Mouse (Mus musculus) heart, postnatal 0 days (tissue): ENCODE measurements at regions not wholly inside any gene's neighbourhood (a gene's known extent, or its start where the extent isn't known, plus 50 kb on each side); places are given as distances from the start of the nearest gene placed in this dataset.
A peak's percentile ranks its signal among the peaks of the same experiment; 100 is the strongest.

Experiments used
- ATAC-seq: fragments of 200-750 bp; cut with Nextera tagmentation; 2 replicates; pipeline ENCODE4 v1.8.0; 2017; ENCODE audit warnings: low read depth, moderate number of reproducible peaks, moderate library complexity; ENCODE audit not compliant: insufficient read depth
- DNase-seq: peaks from one replicate; pipeline ENCODE4 v3.0.0-alpha.2; 2016; ENCODE audit warnings: low spot score
- H3K27ac ChIP-seq: fragments of 300-500 bp; sonication (generic); 2 replicates; pipeline ENCODE4 v1.5.1; 2014; ENCODE audit warnings: low read depth, mild to moderate bottlenecking
- H3K27me3 ChIP-seq: fragments of 300-500 bp; sonication (generic); 2 replicates; pipeline ENCODE4 v1.6.1; 2014; ENCODE audit warnings: low read length, mixed read lengths; ENCODE audit not compliant: control insufficient read depth, insufficient read depth
- H3K36me3 ChIP-seq: fragments of 300-500 bp; sonication (generic); replicated peaks from 2 replicates; pipeline ENCODE4 v1.6.1; 2014; ENCODE audit warnings: low read length, mixed read lengths; ENCODE audit not compliant: control insufficient read depth, insufficient read depth
- H3K4me1 ChIP-seq: fragments of 300-500 bp; sonication (generic); 2 replicates; pipeline ENCODE4 v1.6.1; 2014; ENCODE audit warnings: antibody characterized with exemption; ENCODE audit not compliant: control insufficient read depth, insufficient read depth
- H3K4me2 ChIP-seq: fragments of 300-500 bp; sonication (generic); 2 replicates; pipeline ENCODE4 v1.6.1; 2014; ENCODE audit warnings: low read depth, mild to moderate bottlenecking, low read length, moderate library complexity
- H3K4me3 ChIP-seq: fragments of 300-500 bp; sonication (generic); 2 replicates; pipeline ENCODE4 v1.5.1; 2014; ENCODE audit warnings: low read depth, low read length
- H3K9ac ChIP-seq: fragments of 300-500 bp; sonication (generic); replicated peaks from 2 replicates; pipeline ENCODE4 v1.6.1; 2014; ENCODE audit warnings: low read depth, low read length, mixed read lengths
- H3K9me3 ChIP-seq: fragments of 300-500 bp; sonication (generic); replicated peaks from 2 replicates; pipeline ENCODE4 v1.6.1; 2016; ENCODE audit warnings: low read length; ENCODE audit not compliant: control insufficient read depth
- CTCF ChIP-seq: IDR thresholded peaks from 2 replicates; pipeline ENCODE4 v1.5.1; 2016; ENCODE audit warnings: antibody characterized with exemption, control low read depth, low read depth
- EP300 ChIP-seq: IDR thresholded peaks from 2 replicates; pipeline ENCODE4 v1.6.1; 2016; ENCODE audit warnings: antibody characterized with exemption, low read depth
- WGBS: fragments of 180-500 bp; shearing (Covaris S2); extraction: QIAGEN DNeasy Blood & Tissue Kit; methylation state at CpG from one replicate; pipeline ENCODE4 v1.1.7; 2014; 5-methylcytosine and 5-hydroxymethylcytosine counted together

DNA sequence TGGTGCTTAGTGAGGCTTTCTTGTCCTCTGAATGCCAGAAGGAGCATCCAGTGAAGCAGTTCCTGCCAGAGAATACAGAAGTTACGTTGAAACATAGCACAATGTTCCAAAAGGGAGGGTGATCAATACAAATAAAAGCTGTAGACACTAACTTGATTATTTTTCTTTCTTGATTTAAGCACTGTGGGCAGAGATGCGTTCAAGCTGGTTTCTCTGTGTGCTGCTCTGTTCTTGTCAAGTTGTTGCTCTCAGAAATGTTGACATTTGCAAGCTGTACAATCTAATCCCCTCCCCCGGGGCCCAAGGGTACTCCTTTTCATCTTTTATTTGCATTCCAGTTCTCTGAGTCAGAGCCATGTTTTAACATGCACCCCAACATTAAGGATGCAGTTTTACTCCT lies 177.7 kb downstream of the Npr3 start:
- no peaks in the 10 kb centered on the region for H3K4me1 ChIP-seq
- ATAC-seq (no peak), DNase-seq (no peak)
- no peak overlapping the region for H3K4me2 ChIP-seq
- TF ChIP-seq EP300 (no peak), CTCF (no peak)
- no peaks in the 10 kb centered on the region for H3K9me3 ChIP-seq
- no peak overlapping the region for H3K9ac ChIP-seq
- H3K27ac ChIP-seq = no peak overlapping the region
- no peaks in the 10 kb centered on the region for H3K27me3 ChIP-seq
- H3K4me3 ChIP-seq = no peak overlapping the region
- WGBS = 39% methylated on average over 3 of the region's 3 CpGs
- no peaks in the 10 kb centered on the region for H3K36me3 ChIP-seq

DNA sequence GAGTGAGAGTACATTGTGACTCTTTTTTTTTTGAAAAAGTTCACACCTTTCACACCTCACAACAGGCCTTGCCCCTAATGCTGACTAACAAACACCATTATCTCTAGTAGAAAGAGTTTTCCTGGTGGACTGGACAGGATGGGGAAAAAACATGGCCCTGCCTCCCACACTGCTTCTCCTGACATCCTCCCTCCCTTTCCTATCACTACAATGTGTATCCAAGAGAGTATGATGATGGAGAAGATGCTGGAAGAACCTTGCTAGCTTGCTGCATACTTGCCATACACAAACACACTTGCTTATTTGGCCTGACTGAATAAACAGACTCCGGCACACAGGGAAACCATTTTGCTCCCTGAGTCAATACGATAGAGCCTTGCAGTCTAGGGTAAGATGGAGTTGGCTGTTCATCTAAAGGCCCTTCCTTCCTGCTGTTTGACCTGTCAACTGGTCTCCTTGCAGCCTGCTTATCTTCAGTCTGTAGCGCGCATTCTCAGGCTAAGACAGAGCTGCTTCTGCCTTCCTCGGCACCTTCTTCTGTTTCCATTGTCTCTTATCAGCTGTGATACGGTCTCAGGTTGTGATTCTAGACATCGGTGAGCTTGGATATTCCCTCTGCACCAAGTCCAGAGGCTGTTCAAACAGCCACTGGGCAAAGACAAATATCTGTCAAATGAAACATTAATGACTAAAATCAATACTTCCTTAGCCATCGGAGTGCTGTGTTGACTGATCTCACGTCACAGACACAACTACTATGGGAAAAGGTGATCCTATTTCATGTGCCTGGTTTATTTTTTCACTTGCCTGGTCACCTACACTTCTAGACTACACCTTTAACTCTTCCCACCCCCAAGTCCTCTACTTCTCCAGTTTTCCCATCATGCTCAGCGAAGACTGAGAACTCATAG lies 181.2 kb downstream of the Npr3 start:
- no peaks in the 10 kb centered on the region for H3K27me3 ChIP-seq
- no peaks in the 10 kb centered on the region for H3K9me3 ChIP-seq
- H3K27ac ChIP-seq = no peak overlapping the region
- DNase-seq (peak; percentile 67), ATAC-seq (peak; percentile 69)
- no peak overlapping the region for H3K4me2 ChIP-seq
- H3K9ac ChIP-seq = no peak overlapping the region
- no peaks in the 10 kb centered on the region for H3K4me1 ChIP-seq
- WGBS = 36% methylated on average over 10 of the region's 10 CpGs
- TF ChIP-seq CTCF = no peak
- TF ChIP-seq EP300 = 0 out of 2 replicates have a peak, but pooled peaks have one; percentile 35
- H3K4me3 ChIP-seq = no peak overlapping the region
- H3K36me3 ChIP-seq = no peaks in the 10 kb centered on the region

DNA sequence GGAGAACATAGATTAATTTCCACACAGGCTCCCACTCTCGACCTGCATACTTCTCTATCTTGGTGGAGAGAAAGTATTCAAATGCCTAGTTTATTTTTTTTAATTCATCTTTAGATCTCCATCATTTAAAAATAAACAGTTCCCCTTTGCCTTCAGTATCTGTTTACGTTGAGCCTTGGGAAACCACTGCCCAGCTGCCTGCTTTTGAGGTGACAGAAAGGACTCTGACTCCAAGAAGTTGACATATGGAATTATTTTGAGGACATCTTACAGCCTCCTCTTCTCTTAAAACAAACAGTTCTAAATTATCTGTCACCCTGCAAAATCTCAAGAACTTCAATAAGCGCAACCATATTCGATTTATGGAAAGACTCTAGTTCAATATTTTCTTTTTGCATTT lies 186.4 kb downstream of the Npr3 start:
- ATAC-seq (no peak), DNase-seq (no peak)
- no peak overlapping the region for H3K4me2 ChIP-seq
- no peak overlapping the region for H3K4me3 ChIP-seq
- 62% methylated on average over 4 of the region's 4 CpGs for WGBS
- H3K9me3 ChIP-seq = no peaks in the 10 kb centered on the region
- no peaks in the 10 kb centered on the region for H3K27me3 ChIP-seq
- TF ChIP-seq EP300 = no peak
- TF ChIP-seq CTCF = no peak
- no peak overlapping the region for H3K9ac ChIP-seq
- no peaks in the 10 kb centered on the region for H3K4me1 ChIP-seq
- H3K27ac ChIP-seq = no peak overlapping the region
- no peaks in the 10 kb centered on the region for H3K36me3 ChIP-seq

DNA sequence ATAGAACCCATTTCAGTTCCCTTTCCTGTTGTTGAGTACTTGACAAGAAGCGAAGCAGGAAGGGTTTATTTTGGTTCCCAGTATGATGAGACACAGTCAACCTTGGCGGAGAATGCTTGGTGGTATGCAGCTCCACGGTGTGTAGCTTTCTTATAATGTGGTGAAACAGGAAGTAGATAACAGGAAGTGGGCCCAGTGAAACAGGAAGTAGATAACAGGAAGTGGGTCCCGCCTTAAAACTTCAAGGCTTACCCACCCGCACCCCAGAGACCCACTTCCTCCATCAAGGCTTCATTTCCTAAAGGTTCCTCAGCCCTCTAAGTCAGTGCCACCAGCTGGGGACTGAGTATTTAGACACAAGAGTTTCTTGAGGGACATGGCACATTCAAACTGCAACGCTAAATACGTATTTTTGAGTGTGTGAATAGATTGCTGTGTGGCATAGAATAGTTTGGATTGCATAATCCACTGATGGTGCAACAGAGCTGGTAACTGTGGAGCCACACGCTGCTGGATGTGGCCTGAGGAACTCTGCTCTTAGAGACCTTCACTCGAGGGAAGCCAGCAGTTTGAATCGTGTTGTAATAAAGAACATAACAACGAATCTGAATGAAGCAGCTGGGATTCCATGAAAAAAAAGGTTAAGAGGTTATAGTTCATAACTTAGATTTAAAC lies 190.8 kb downstream of the Npr3 start:
- TF ChIP-seq EP300 = no peak
- no peak for TF ChIP-seq CTCF
- Histone ChIP-seq H3K4me1 (no peaks in the 10 kb centered on the region), H3K27ac (no peak overlapping the region), H3K9ac (no peak overlapping the region), H3K9me3 (no peaks in the 10 kb centered on the region), H3K36me3 (no peaks in the 10 kb centered on the region), H3K4me3 (no peak overlapping the region), H3K4me2 (no peak overlapping the region), H3K27me3 (no peaks in the 10 kb centered on the region)
- no peak for DNase-seq
- WGBS = 76% methylated on average over 11 of the region's 11 CpGs
- ATAC-seq = no peak

DNA sequence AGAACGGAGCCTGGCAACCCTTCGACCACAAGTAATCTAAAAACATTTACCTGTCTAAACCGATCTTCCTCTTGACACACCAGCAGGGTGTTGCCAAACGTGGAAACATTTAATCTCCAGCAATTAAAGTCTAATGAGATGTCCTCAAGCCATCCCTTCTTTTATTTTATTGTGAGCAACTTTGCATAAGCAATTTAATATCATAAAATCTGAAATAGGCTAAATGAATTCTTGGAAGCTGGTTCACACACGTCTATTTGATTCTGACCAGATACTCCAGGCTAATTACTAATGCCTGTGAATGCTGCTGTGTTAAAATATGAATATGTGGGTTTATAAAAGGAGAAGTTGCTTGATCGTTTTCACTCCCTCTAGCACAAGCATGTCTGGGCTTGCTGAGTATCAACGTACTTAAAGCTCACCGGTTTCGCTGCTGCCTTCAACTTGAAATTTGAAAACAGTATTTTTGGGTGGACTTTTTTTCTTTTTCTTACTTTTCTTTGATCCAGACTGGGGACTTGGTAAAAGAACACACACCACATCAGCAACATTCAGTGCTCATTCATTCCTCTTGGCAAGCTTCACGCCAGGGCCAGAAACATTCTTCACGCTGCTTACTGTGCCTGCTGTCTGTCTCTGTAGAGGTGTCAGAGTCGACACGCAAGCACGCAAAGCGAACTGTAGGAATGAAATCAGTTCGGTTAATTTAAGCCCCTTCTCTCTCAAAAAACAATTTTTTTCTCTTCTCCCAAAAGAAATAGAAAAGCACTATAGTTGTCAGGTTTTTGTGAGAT lies 194.4 kb downstream of the Npr3 start:
- H3K4me2 ChIP-seq = 0 out of 2 replicates have a peak overlapping the region, but pooled peaks have one; percentile 8
- 54% methylated on average over 16 of the region's 16 CpGs for WGBS

More for the DNA sequence above, 194.4 kb downstream of the Npr3 start:
- no peaks in the 10 kb centered on the region for H3K4me1 ChIP-seq
- DNase-seq (no peak), ATAC-seq (no peak)
- no peak overlapping the region for H3K4me3 ChIP-seq
- H3K9ac ChIP-seq = no peak overlapping the region
- no peak overlapping the region for H3K27ac ChIP-seq
- no peaks in the 10 kb centered on the region for H3K27me3 ChIP-seq
- H3K36me3 ChIP-seq = no peaks in the 10 kb centered on the region
- TF ChIP-seq CTCF (no peak), EP300 (no peak)
- H3K9me3 ChIP-seq = no peaks in the 10 kb centered on the region
